Mouse (Mus musculus) forebrain, embryonic 16.5 days (tissue): ENCODE measurements at regions not wholly inside any gene's neighbourhood (a gene's known extent, or its start where the extent isn't known, plus 50 kb on each side); places are given as distances from the start of the nearest gene placed in this dataset.

Source experiments
- ATAC-seq: fragments of 200-750 bp; cut with Nextera tagmentation; 2 replicates; pipeline ENCODE4 v1.8.0; 2017; ENCODE audit warnings: mild to moderate bottlenecking, moderate library complexity
- H3K27ac ChIP-seq: fragments of 300-500 bp; sonication (generic); 2 replicates; pipeline ENCODE4 v1.5.1; 2014; ENCODE audit warnings: low read length, control low read depth
- H3K27me3 ChIP-seq: fragments of 300-500 bp; sonication (generic); replicated peaks from 2 replicates; pipeline ENCODE4 v1.6.1; 2014; ENCODE audit warnings: low read length; ENCODE audit not compliant: control insufficient read depth, insufficient read depth
- H3K36me3 ChIP-seq: fragments of 300-500 bp; sonication (generic); 2 replicates; pipeline ENCODE4 v1.6.1; 2014; ENCODE audit not compliant: control insufficient read depth, insufficient read depth
- H3K4me1 ChIP-seq: fragments of 300-500 bp; sonication (generic); replicated peaks from 2 replicates; pipeline ENCODE4 v1.6.1; 2014; ENCODE audit warnings: low read length; ENCODE audit not compliant: control insufficient read depth, insufficient read depth
- H3K4me2 ChIP-seq: fragments of 300-500 bp; sonication (generic); 2 replicates; pipeline ENCODE4 v1.6.1; 2014; ENCODE audit warnings: mild to moderate bottlenecking, low read length, control low read depth
- H3K4me3 ChIP-seq: fragments of 300-500 bp; sonication (generic); replicated peaks from 2 replicates; pipeline ENCODE4 v1.5.1; 2014; ENCODE audit warnings: mild to moderate bottlenecking, low read length, control low read depth
- H3K9ac ChIP-seq: fragments of 300-500 bp; sonication (generic); replicated peaks from 2 replicates; pipeline ENCODE4 v1.6.1; 2014; ENCODE audit warnings: low read depth, low read length, control low read depth
- H3K9me3 ChIP-seq: fragments of 300-500 bp; sonication (generic); 2 replicates; pipeline ENCODE4 v1.6.1; 2016; ENCODE audit warnings: low read length; ENCODE audit not compliant: control insufficient read depth
- WGBS: fragments of 180-500 bp; shearing (Covaris S2); extraction: QIAGEN DNeasy Blood & Tissue Kit; methylation state at CpG from one replicate; pipeline ENCODE4 v1.1.7; 2014; 5-methylcytosine and 5-hydroxymethylcytosine counted together

DNA sequence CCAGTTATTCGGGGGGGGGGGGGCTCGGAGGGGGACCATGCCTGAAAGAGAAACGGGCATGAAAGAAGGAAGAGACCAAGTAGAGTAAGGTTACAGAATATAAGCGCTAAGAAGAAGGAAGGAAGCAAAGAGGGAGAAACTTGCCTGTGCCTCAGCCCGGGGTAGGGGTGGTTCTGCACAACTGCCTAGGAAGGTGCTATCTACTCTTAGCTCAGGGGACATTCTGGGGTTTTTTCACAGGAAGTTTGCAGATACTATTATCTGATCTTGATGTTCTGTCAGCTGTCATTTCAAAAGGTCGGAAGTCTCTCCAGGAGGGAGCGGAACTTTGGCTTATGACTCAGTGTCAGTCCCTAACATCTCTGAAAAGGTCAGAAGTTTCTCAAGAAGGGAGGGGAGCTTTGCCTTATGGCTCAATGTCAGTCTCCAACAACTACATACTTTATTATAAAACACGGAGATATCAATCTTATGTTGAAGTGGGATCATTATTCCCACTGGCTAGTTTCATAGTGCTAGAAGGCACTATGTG, 1652.0 kb downstream of the Kcnt2 start:
- ATAC-seq: no peak
- no peak overlapping the region for H3K27ac ChIP-seq
- WGBS: 84% methylated on average over 8 of the region's 8 CpGs
- H3K4me1 ChIP-seq: no peaks in the 10 kb centered on the region
- no peaks in the 10 kb centered on the region for H3K9me3 ChIP-seq
- H3K4me2 ChIP-seq: no peak overlapping the region
- no peaks in the 10 kb centered on the region for H3K27me3 ChIP-seq
- no peak overlapping the region for H3K9ac ChIP-seq
- no peaks in the 10 kb centered on the region for H3K36me3 ChIP-seq
- H3K4me3 ChIP-seq: no peak overlapping the region

DNA sequence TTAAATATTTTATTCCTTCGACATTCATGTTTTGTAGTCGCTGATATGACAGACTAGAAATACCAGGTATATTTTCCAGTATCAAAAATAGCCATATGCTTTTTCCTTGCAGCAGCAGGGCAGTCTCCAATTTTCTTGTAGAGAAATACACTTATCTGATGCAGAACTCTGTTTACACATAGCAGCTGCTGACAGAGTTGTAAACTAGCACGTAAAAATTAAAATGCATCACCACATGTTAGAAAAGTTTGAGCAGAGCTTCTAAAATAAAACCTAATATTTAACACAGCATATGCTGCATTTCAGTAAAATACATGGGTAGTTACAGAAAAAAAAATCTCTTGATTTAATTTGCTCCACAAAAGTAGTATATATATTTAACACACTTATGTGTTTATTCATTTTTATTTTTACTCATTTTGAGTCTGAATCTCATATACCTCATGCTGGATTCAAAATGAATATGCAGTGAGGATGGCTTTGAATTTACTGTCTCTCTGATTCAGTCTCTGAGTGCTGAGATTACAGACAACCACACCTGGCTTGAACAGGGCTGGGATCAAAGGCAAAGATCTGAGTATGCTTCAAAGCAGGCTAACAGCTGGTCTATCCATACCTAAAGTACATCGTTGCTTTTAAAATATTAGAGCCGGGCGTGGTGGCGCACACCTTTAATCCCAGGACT, 1665.9 kb downstream of the Kcnt2 start:
- 83% methylated on average over 7 of the region's 7 CpGs for WGBS
- Histone ChIP-seq H3K27ac (peak overlapping the region; percentile 33), H3K4me3 (no peak overlapping the region), H3K4me1 (no peaks in the 10 kb centered on the region), H3K9me3 (no peaks in the 10 kb centered on the region), H3K4me2 (no peak overlapping the region), H3K27me3 (no peaks in the 10 kb centered on the region), H3K9ac (no peak overlapping the region), H3K36me3 (no peaks in the 10 kb centered on the region)
- peak; percentile 79 for ATAC-seq

DNA sequence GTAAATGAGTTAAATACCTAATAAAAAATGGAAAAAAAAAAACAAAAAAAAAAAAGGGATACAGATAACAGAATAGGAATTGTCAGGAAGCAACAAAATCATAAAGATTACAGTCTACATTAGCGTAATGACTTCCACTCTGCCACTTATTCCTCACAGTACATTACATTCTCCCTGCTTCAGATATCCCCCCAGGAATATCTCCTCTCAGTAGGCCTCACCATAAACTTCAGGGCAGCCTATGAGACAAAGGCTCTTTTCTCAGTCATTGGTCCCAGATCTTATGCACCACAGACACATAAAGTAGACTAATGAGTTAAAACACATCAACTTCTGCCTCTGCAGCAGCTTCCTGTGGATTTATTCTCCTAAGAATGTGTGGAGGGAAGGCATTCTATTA, 1680.2 kb downstream of the Kcnt2 start:
- Histone ChIP-seq H3K4me3 (no peak overlapping the region), H3K4me1 (no peaks in the 10 kb centered on the region), H3K9me3 (no peaks in the 10 kb centered on the region), H3K36me3 (no peaks in the 10 kb centered on the region), H3K9ac (no peak overlapping the region), H3K4me2 (no peak overlapping the region), H3K27ac (no peak overlapping the region), H3K27me3 (no peaks in the 10 kb centered on the region)
- WGBS: 83% methylated on average over 1 of the region's 1 CpGs
- 0 out of 2 replicates have a peak, but pooled peaks have one; percentile 50 for ATAC-seq

DNA sequence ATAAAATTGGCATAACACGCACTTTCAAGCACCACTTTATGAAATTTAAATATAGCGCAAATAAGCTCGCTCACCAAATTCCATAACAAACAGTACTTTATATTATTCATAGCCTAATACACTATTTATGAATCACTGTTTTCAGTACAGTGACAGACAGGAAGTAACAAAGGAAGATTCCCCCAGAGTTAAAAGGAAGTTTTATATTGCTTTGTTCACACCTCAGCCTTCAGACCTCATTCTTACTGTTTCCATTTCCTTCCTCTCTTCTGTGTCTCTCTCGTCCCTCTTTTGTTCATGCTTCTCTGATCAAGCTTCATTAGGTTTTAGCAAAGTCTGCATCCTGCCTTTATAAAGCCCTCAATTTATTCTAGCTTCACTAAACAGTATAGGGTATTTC, 1680.8 kb downstream of the Kcnt2 start:
- H3K36me3 ChIP-seq: no peaks in the 10 kb centered on the region
- H3K9ac ChIP-seq: no peak overlapping the region
- 61% methylated on average over 4 of the region's 4 CpGs for WGBS
- H3K27me3 ChIP-seq: no peaks in the 10 kb centered on the region
- no peak for ATAC-seq
- no peak overlapping the region for H3K4me2 ChIP-seq
- H3K27ac ChIP-seq: no peak overlapping the region
- no peak overlapping the region for H3K4me3 ChIP-seq
- H3K4me1 ChIP-seq: no peaks in the 10 kb centered on the region
- no peaks in the 10 kb centered on the region for H3K9me3 ChIP-seq

GRCm38 (mm10) chr1:141948055-141948454, 1692.4 kb upstream of the B3galt2 start:
- Histone ChIP-seq H3K9me3 (no peaks in the 10 kb centered on the region), H3K4me3 (no peak overlapping the region), H3K27ac (no peak overlapping the region), H3K9ac (no peak overlapping the region), H3K4me2 (no peak overlapping the region), H3K36me3 (no peaks in the 10 kb centered on the region), H3K4me1 (no peaks in the 10 kb centered on the region), H3K27me3 (no peaks in the 10 kb centered on the region)
- WGBS: 93% methylated on average over 1 of the region's 1 CpGs
- ATAC-seq: no peak

DNA sequence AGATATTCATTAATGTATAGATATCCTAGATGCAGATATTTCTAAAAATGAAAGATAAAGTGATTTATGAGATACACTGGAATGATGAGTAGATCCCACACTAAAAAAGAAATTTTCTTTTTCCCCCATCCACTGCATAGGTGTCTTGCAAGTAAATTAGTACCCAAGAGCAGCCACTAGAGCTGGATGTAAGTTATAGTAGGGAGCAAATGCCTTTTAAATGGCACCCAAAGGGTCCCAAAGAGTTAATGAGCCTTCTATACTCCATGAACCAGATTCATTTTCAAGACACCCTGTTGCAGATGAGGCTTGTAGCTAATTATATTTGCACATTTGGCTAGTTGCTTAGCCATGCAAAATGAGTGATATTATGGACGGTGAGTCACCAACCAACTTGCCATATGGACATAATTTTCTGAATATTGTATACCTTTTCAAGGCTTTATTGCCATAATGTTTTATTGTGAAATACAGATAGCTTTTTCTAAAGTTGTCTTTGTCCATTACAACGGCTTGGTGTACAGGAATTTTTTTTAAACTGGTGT, 1686.1 kb upstream of the B3galt2 start:
- no peak for ATAC-seq
- H3K4me2 ChIP-seq: no peak overlapping the region
- WGBS: 78% methylated on average over 2 of the region's 2 CpGs
- no peaks in the 10 kb centered on the region for H3K27me3 ChIP-seq
- no peak overlapping the region for H3K4me3 ChIP-seq
- no peak overlapping the region for H3K9ac ChIP-seq
- H3K27ac ChIP-seq: no peak overlapping the region
- H3K4me1 ChIP-seq: no peaks in the 10 kb centered on the region
- H3K9me3 ChIP-seq: no peaks in the 10 kb centered on the region
- no peaks in the 10 kb centered on the region for H3K36me3 ChIP-seq

DNA sequence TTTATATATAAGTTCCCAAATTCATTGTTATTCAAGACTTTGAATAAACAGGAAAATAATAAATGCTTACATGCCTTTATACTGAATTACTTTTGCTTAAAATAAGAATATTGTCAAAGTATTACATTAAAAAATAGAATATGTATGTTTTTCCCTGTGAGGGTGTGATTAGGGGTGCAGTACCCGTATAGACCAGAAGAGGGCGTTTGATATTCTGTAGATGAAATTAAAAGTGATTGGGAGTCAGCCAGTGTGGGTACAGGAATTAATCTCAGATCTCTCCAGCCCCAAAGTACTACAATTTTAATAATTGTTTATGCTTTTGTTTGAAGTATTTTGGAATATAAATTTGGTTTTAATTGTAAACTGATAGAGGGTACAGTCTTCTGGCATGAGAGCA, 1678.7 kb upstream of the B3galt2 start:
- H3K27ac ChIP-seq: no peak overlapping the region
- H3K4me2 ChIP-seq: no peak overlapping the region
- ATAC-seq: no peak
- 0% methylated on average over 2 of the region's 2 CpGs for WGBS
- H3K9me3 ChIP-seq: no peaks in the 10 kb centered on the region
- H3K9ac ChIP-seq: no peak overlapping the region
- H3K4me1 ChIP-seq: no peaks in the 10 kb centered on the region
- no peak overlapping the region for H3K4me3 ChIP-seq
- no peaks in the 10 kb centered on the region for H3K36me3 ChIP-seq
- no peaks in the 10 kb centered on the region for H3K27me3 ChIP-seq

- H3K9me3 ChIP-seq: no peaks in the 10 kb centered on the region
- WGBS: 33% methylated on average over 5 of the region's 5 CpGs
- H3K4me2 ChIP-seq: no peak overlapping the region
- H3K27me3 ChIP-seq: no peaks in the 10 kb centered on the region
- no peaks in the 10 kb centered on the region for H3K4me1 ChIP-seq
- no peak overlapping the region for H3K4me3 ChIP-seq
- H3K36me3 ChIP-seq: no peaks in the 10 kb centered on the region
- 0 out of 2 replicates have a peak, but pooled peaks have one; percentile 36 for ATAC-seq
- H3K27ac ChIP-seq: no peak overlapping the region
- no peak overlapping the region for H3K9ac ChIP-seq
Measured at GRCm38 (mm10) chr1:141968133-141968532, 1672.3 kb upstream of the B3galt2 start.

- ATAC-seq: no peak
- H3K4me2 ChIP-seq: no peak overlapping the region
- H3K4me1 ChIP-seq: no peaks in the 10 kb centered on the region
- no peak overlapping the region for H3K27ac ChIP-seq
- H3K36me3 ChIP-seq: no peaks in the 10 kb centered on the region
- H3K27me3 ChIP-seq: no peaks in the 10 kb centered on the region
- H3K4me3 ChIP-seq: no peak overlapping the region
- H3K9me3 ChIP-seq: no peaks in the 10 kb centered on the region
- H3K9ac ChIP-seq: no peak overlapping the region
Measured at GRCm38 (mm10) chr1:141974329-141974728, 1666.1 kb upstream of the B3galt2 start.
